Mouse (Mus musculus): Measurements from ENCODE around the gene Gm49383. TPM values are rescaled to one million over a fixed set of nuclear protein-coding genes. Genes with fewer than 3 reads are reported as not detected.

The Gm49383 gene
- polyA plus RNA-seq, 1 experiment from 2014 or later = 29.6 TPM

DNA sequence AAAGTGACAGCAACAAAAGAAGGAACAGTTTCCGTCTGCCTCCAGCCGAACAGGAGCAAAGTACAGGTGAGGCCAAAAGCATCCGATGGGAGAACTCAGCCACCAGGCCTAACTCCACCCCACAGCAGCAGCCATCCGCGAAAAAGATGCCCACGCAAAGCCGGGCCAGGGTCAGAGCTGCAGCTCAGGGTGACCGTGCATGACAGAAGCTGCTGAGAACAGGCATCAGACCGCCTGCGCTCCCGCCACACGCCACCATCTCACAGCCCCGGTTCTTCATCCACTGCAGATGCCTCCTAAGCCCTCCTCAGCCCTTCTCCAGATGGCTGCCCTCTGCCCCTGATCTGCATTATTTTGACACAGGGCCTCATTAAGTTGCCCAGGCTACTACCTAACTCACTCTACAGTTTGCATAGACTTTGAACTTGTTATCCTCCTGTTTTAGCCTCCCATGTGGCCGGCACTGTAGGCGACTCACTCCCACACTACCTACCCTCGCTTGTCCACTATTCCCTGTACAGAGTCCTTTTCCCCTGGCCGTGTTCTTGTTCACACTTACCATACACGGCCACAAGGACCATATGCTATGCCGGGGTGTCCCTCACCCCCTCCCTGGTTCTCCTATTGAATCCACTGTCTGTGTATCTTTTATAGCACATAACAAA lies 23.8 kb upstream of the Gm49383 start:
- H3K36me3 ChIP-seq (ENCODE audit: control insufficient read depth, insufficient read depth, low read length) = peaks cover 28% of the 10 kb centered on the region
- no peak overlapping the region for H3K9ac ChIP-seq (replicated peaks; ENCODE audit: low read depth, low read length)
- H3K27me3 ChIP-seq (ENCODE audit: control insufficient read depth, insufficient read depth, low read length) = no peaks in the 10 kb centered on the region
- no peaks in the 10 kb centered on the region for H3K9me3 ChIP-seq (ENCODE audit: control insufficient read depth, low read depth, low read length)
- H3K4me2 ChIP-seq (replicated peaks; ENCODE audit: low read depth, low read length) = no peak overlapping the region
- 90% methylated on average over 19 of the region's 19 CpGs for WGBS
- no peak for ATAC-seq (ENCODE audit: insufficient number of reproducible peaks, insufficient read depth, low FRiP score, low read depth)
- H3K4me3 ChIP-seq (ENCODE audit: low read depth, low read length) = no peak overlapping the region
- no peaks in the 10 kb centered on the region for H3K4me1 ChIP-seq (ENCODE audit: control insufficient read depth, insufficient read depth, low read length)
- H3K27ac ChIP-seq (ENCODE audit: low read length) = no peak overlapping the region

DNA sequence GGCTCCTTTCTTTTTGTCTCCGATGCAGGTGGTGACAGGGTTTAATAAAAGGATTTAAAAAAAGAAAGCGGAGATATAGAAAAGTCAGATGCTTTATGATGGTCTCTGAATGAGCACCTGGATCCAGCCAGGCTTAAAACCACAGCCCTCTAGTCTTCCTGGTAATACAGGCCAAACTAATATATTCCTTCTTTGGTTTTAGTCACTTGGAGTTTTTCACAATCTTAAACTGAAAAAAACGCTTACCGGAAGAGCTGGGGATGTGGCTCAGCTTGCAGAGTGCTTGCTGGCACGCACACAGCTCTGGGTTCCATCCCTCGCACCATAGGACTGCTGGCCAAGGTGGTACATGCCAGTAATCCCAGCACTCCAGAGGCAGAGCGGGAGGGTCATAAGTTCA lies 19.7 kb upstream of the Gm49383 start:
- ATAC-seq (ENCODE audit: insufficient number of reproducible peaks, insufficient read depth, low FRiP score, low read depth) = no peak
- Histone ChIP-seq H3K4me3 (ENCODE audit: low read depth, low read length) (no peak overlapping the region), H3K9ac (replicated peaks; ENCODE audit: low read depth, low read length) (no peak overlapping the region), H3K27ac (ENCODE audit: low read length) (no peak overlapping the region), H3K4me1 (ENCODE audit: control insufficient read depth, insufficient read depth, low read length) (no peaks in the 10 kb centered on the region), H3K9me3 (ENCODE audit: control insufficient read depth, low read depth, low read length) (no peaks in the 10 kb centered on the region), H3K4me2 (replicated peaks; ENCODE audit: low read depth, low read length) (no peak overlapping the region), H3K36me3 (ENCODE audit: control insufficient read depth, insufficient read depth, low read length) (peaks cover 36% of the 10 kb centered on the region), H3K27me3 (ENCODE audit: control insufficient read depth, insufficient read depth, low read length) (no peaks in the 10 kb centered on the region)
- WGBS = 92% methylated on average over 7 of the region's 7 CpGs

DNA sequence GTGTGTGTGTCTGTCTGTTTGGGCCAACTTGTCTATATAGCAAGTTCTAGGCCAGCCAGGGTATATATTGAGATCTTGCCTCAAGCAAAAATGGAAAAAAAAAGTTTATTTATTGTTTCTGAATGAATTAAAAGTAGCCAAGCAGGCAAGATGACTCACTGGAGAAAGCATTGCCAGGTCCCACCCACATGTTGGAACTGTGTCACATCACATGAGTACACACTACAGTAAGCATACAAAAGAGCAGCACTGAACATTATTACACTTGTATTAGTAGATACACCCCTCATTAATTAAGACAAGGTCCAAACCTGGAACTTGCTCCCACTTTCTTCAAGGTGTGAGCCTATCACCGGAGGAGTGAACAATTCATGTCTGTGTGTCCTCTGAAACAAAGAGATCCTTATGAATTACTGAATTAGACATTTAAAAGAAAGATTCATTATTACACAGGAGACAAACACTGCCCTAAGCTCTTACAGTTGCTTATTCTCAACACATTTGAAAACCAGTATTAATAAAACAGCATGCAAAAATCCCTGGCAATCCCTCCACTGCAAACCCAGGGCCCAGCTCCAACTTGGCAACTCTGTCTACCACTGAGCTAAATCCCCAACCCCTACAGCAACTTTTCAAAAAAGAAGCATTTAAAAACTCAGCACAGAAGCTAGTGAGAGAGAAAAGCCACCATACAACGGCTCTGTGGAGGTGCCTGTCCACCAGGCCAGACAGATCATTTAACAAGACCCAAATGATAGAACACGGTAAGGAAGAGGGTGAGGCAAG lies 18.3 kb upstream of the Gm49383 start:
- Histone ChIP-seq H3K4me2 (replicated peaks; ENCODE audit: low read depth, low read length) (no peak overlapping the region), H3K4me1 (ENCODE audit: control insufficient read depth, insufficient read depth, low read length) (no peaks in the 10 kb centered on the region), H3K27ac (ENCODE audit: low read length) (no peak overlapping the region), H3K36me3 (ENCODE audit: control insufficient read depth, insufficient read depth, low read length) (peaks cover 30% of the 10 kb centered on the region), H3K4me3 (ENCODE audit: low read depth, low read length) (no peak overlapping the region), H3K9me3 (ENCODE audit: control insufficient read depth, low read depth, low read length) (no peaks in the 10 kb centered on the region), H3K9ac (replicated peaks; ENCODE audit: low read depth, low read length) (no peak overlapping the region), H3K27me3 (ENCODE audit: control insufficient read depth, insufficient read depth, low read length) (no peaks in the 10 kb centered on the region)
- no peak for ATAC-seq (ENCODE audit: insufficient number of reproducible peaks, insufficient read depth, low FRiP score, low read depth)
- WGBS = 90% methylated on average over 3 of the region's 3 CpGs

DNA sequence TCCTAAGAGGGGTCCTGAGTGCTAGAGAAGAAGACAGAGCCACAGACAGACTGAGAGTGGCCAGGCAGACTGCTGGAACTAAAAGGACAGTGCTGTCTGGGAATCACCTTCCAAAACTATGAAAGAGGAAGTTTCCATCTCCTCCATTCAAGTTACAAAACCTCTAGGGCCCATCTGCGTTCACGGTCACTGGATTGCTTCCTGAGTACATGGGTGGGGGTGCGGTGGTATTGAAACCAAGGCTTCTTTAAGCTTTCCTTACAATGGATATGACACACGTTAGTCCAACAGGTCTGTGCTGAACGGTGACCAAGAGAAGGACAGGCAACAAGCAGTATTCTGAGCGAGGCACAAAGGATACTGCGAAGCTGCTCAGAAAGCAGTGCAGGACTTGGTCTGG lies 17.5 kb upstream of the Gm49383 start:
- Histone ChIP-seq H3K36me3 (ENCODE audit: control insufficient read depth, insufficient read depth, low read length) (peaks cover 35% of the 10 kb centered on the region), H3K27ac (ENCODE audit: low read length) (no peak overlapping the region), H3K4me2 (replicated peaks; ENCODE audit: low read depth, low read length) (no peak overlapping the region), H3K9ac (replicated peaks; ENCODE audit: low read depth, low read length) (no peak overlapping the region), H3K9me3 (ENCODE audit: control insufficient read depth, low read depth, low read length) (no peaks in the 10 kb centered on the region), H3K27me3 (ENCODE audit: control insufficient read depth, insufficient read depth, low read length) (no peaks in the 10 kb centered on the region), H3K4me3 (ENCODE audit: low read depth, low read length) (no peak overlapping the region), H3K4me1 (ENCODE audit: control insufficient read depth, insufficient read depth, low read length) (no peaks in the 10 kb centered on the region)
- 96% methylated on average over 7 of the region's 7 CpGs for WGBS
- ATAC-seq (ENCODE audit: insufficient number of reproducible peaks, insufficient read depth, low FRiP score, low read depth) = no peak

DNA sequence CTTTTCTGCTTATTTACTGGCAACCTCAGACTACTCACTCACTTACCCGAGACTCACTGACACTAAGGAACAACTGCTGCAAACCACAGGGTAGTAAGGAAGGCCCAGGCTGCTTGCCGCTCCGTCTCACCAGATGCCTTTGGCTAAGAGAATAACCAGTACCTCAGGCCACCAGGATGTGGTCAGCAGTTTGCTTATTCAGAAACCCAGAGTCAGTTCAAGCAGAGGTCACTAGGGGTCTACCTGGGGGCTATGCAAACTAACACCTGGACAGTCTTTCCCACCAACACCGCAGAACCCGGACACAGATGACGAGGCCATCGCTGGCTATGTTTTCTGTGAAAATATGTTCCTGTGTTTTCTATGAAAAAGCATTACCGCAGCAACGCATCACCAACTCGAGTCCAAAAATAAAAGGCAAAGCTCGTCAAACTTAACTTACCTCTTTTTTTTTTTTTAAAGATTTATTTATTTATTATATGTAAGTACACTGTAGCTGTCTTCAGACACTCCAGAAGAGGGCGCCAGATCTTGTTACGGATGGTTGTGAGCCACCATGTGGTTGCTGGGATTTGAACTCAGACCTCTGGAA lies 16.4 kb upstream of the Gm49383 start:
- WGBS = 95% methylated on average over 13 of the region's 13 CpGs
- Histone ChIP-seq H3K4me1 (ENCODE audit: control insufficient read depth, insufficient read depth, low read length) (no peaks in the 10 kb centered on the region), H3K36me3 (ENCODE audit: control insufficient read depth, insufficient read depth, low read length) (peaks cover 38% of the 10 kb centered on the region), H3K9ac (replicated peaks; ENCODE audit: low read depth, low read length) (no peak overlapping the region), H3K4me3 (ENCODE audit: low read depth, low read length) (no peak overlapping the region), H3K4me2 (replicated peaks; ENCODE audit: low read depth, low read length) (no peak overlapping the region), H3K27me3 (ENCODE audit: control insufficient read depth, insufficient read depth, low read length) (no peaks in the 10 kb centered on the region), H3K9me3 (ENCODE audit: control insufficient read depth, low read depth, low read length) (no peaks in the 10 kb centered on the region), H3K27ac (ENCODE audit: low read length) (no peak overlapping the region)
- ATAC-seq (ENCODE audit: insufficient number of reproducible peaks, insufficient read depth, low FRiP score, low read depth) = no peak

DNA sequence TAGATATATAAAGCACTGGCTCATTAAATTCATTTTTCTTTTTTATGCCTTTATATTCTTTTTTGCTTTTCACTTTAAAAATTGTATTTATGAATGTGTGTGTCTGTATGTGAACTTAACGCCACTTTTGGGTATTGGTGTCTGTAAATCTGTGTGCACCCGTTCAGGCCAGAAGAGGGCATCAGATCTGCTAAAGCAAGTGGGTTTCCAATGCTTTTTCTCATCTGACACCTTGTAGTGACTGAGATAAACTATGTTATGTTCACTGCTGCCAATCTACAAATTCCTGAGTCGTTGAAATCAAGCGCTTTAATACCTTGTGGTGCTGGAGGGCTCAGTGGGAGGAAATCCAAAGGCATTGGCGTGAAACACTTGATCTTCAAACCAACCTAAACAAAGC lies 14.2 kb upstream of the Gm49383 start:
- no peak overlapping the region for H3K27ac ChIP-seq (ENCODE audit: low read length)
- no peak overlapping the region for H3K9ac ChIP-seq (replicated peaks; ENCODE audit: low read depth, low read length)
- no peak overlapping the region for H3K4me2 ChIP-seq (replicated peaks; ENCODE audit: low read depth, low read length)
- no peaks in the 10 kb centered on the region for H3K4me1 ChIP-seq (ENCODE audit: control insufficient read depth, insufficient read depth, low read length)
- ATAC-seq (ENCODE audit: insufficient number of reproducible peaks, insufficient read depth, low FRiP score, low read depth) = no peak
- no peaks in the 10 kb centered on the region for H3K27me3 ChIP-seq (ENCODE audit: control insufficient read depth, insufficient read depth, low read length)
- no peak overlapping the region for H3K4me3 ChIP-seq (ENCODE audit: low read depth, low read length)
- peaks cover 36% of the 10 kb centered on the region for H3K36me3 ChIP-seq (ENCODE audit: control insufficient read depth, insufficient read depth, low read length)
- H3K9me3 ChIP-seq (ENCODE audit: control insufficient read depth, low read depth, low read length) = no peaks in the 10 kb centered on the region
- 79% methylated on average over 5 of the region's 5 CpGs for WGBS

DNA sequence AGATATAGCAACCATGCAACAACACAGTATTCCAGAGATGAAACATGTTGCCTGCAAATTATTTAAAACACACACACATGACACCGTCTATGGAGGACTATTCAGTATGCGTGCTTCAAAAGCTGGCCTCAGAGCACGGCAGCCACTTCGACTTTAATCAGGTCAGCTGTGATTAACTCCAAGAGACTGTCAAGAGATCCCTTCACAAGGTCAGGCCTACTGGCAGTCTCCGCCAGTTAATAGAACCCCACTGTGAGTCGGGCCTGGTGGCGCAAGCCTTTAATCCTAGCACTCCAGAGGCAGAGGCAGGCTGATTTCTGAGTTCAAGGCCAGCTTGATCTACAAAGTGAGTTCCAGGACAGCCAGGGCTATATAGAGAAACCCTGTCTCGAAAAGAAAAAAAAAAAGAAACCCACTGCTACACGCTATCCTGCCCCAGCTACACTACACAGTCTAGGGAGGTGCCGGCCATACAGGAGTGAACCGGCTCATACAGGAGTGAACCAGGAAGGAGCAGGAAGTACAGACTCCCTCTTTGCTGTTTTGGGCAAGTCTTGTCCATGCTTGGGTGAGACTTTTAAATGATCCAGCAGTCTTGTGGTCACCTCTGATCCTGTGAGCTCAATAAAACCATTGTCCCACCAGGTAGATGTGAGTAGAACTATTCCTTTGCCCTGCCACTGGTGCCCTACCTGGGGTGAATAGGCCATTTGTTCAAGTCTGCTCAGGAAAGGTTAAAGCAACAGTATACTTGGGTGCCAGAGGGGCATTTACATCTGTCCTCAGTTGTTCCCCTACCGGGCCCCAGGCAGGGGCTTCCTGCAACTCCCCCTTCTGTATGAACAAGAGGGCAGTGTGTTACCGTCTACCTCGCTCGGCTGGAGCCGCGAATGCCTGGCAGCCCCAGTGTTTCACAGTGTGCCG lies 13.4 kb upstream of the Gm49383 start:
- H3K4me2 ChIP-seq (replicated peaks; ENCODE audit: low read depth, low read length) = no peak overlapping the region
- H3K9ac ChIP-seq (replicated peaks; ENCODE audit: low read depth, low read length) = no peak overlapping the region
- H3K36me3 ChIP-seq (ENCODE audit: control insufficient read depth, insufficient read depth, low read length) = peaks cover 37% of the 10 kb centered on the region
- no peaks in the 10 kb centered on the region for H3K9me3 ChIP-seq (ENCODE audit: control insufficient read depth, low read depth, low read length)
- no peak for ATAC-seq (ENCODE audit: insufficient number of reproducible peaks, insufficient read depth, low FRiP score, low read depth)
- no peaks in the 10 kb centered on the region for H3K4me1 ChIP-seq (ENCODE audit: control insufficient read depth, insufficient read depth, low read length)
- no peaks in the 10 kb centered on the region for H3K27me3 ChIP-seq (ENCODE audit: control insufficient read depth, insufficient read depth, low read length)
- 89% methylated on average over 18 of the region's 18 CpGs for WGBS
- no peak overlapping the region for H3K4me3 ChIP-seq (ENCODE audit: low read depth, low read length)
- no peak overlapping the region for H3K27ac ChIP-seq (ENCODE audit: low read length)

DNA sequence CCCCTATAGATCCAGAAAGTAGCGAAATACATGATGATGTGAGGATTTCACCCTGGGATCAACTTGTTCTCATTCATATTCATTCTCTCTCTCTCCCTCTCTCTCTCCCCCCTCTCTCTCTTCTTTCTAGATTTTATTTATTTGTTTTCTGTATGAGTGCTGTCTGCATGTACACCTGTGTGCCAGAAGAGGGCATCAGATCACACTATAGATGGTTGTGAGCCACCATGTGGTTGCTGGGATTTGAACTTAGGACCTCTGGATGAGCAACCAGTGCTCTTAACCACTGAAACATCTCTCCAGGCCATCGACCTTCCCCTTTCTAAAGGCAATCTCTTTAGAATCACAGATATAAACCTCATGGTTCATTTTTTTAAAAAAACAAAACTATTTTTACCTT lies 11.6 kb upstream of the Gm49383 start:
- Histone ChIP-seq H3K9me3 (ENCODE audit: control insufficient read depth, low read depth, low read length) (no peaks in the 10 kb centered on the region), H3K4me1 (ENCODE audit: control insufficient read depth, insufficient read depth, low read length) (no peaks in the 10 kb centered on the region), H3K4me3 (ENCODE audit: low read depth, low read length) (no peak overlapping the region), H3K9ac (replicated peaks; ENCODE audit: low read depth, low read length) (no peak overlapping the region), H3K27ac (ENCODE audit: low read length) (no peak overlapping the region), H3K27me3 (ENCODE audit: control insufficient read depth, insufficient read depth, low read length) (no peaks in the 10 kb centered on the region), H3K4me2 (replicated peaks; ENCODE audit: low read depth, low read length) (no peak overlapping the region), H3K36me3 (ENCODE audit: control insufficient read depth, insufficient read depth, low read length) (peaks cover 32% of the 10 kb centered on the region)
- WGBS = 88% methylated on average over 2 of the region's 2 CpGs
- ATAC-seq (ENCODE audit: insufficient number of reproducible peaks, insufficient read depth, low FRiP score, low read depth) = no peak
